Mouse (Mus musculus): ENCODE results near the gene Zfyve19. TPM values are rescaled to one million over a fixed set of nuclear protein-coding genes. Genes with fewer than 3 reads are reported as not detected.

Zfyve19 gene
- polyA plus RNA-seq, 1 experiment from 2014 or later: 40.4 TPM

GRCm38 (mm10) chr2:119194140-119194539, 14.3 kb upstream of the Zfyve19 start:
- H3K27me3 ChIP-seq: no peaks in the 10 kb centered on the region
- ChIA-PET POLR2A (no interaction called here), CTCF (interaction anchor here (1.1 to 1.3 kb wide), 2 partner anchors 9 to 94 kb away, joined by 4 to 5 read pairs; partner anchors contain the start of gene Vps18)
- in situ Hi-C loops (cut with MboI; ENCODE audit: low pct_unique_long_range_greater_than_20kb): no loop called here
- no peak for DNase-seq (ENCODE audit: low read depth, low spot score)
- ATAC-seq: no peak
- no peak for TF ChIP-seq CTCF (IDR thresholded peaks at IDR 0.05)

GRCm38 (mm10) chr2:119196316-119197108, 11.9 kb upstream of the Zfyve19 start:
- no peak for ATAC-seq
- POLR2A ChIA-PET: interaction anchor here (0.6 kb wide), 1 partner anchor 282 kb away, joined by 5 read pairs; no protein-coding TSS in a partner anchor
- no peak for TF ChIP-seq CTCF (IDR thresholded peaks at IDR 0.05)
- H3K27me3 ChIP-seq: no peaks in the 10 kb centered on the region
- DNase-seq (ENCODE audit: low read depth, low spot score): no peak
- CTCF ChIA-PET: interaction anchor here (1.0 to 1.2 kb wide), 3 partner anchors 18 to 74 kb away, joined by 3 read pairs; no protein-coding TSS in a partner anchor
- in situ Hi-C loops (cut with MboI; ENCODE audit: low pct_unique_long_range_greater_than_20kb): no loop called here

DNA sequence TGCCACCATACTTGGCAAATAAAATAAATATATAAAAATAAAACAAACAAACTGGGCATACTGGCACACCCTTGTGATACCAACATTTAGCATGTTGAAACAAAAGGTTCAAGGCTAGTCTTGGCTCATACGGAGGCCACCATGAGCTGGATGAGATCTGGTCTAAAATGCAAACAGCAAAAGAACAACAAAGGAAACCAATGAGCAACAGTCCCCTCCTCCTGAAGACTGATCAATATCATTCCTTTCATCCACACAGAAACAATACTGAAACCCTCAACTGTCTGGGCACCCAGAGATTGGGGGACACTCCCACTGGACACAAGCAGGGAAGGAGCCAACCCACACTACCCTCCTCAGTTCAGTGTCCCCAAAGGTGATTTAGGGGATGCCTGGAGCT, 10.9 kb upstream of the Zfyve19 start:
- TF ChIP-seq CTCF (IDR thresholded peaks at IDR 0.05): no peak
- no peaks in the 10 kb centered on the region for H3K27me3 ChIP-seq
- in situ Hi-C loops (cut with MboI; ENCODE audit: low pct_unique_long_range_greater_than_20kb): no loop called here
- CTCF ChIA-PET: no interaction called here
- DNase-seq (ENCODE audit: low read depth, low spot score): no peak
- ATAC-seq: no peak
- POLR2A ChIA-PET: no interaction called here

DNA sequence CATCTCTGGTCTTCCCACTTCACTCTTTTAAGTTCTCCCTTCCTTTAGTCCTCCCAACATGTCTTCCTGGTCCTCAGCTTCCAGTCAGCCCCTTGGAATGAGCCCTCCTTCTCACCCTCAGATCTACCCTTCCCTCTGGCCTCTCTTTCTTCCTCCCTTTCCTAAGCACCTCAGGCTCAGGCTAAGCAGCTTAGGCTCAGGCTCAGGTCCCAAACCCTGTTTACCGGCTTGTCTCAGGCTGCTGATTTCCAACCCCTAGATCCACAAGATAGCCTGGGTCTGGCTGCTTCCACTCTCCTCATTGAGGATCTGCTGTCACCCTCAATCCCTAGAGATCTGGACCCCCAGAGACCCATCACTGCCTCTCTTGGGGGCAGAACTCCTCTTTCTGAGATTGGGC, 10.4 kb upstream of the Zfyve19 start:
- ATAC-seq (no peak), DNase-seq (ENCODE audit: low read depth, low spot score) (no peak)
- in situ Hi-C loops (cut with MboI; ENCODE audit: low pct_unique_long_range_greater_than_20kb): no loop called here
- no peak for TF ChIP-seq CTCF (IDR thresholded peaks at IDR 0.05)
- no peaks in the 10 kb centered on the region for H3K27me3 ChIP-seq
- POLR2A ChIA-PET: no interaction called here
- CTCF ChIA-PET: no interaction called here

DNA sequence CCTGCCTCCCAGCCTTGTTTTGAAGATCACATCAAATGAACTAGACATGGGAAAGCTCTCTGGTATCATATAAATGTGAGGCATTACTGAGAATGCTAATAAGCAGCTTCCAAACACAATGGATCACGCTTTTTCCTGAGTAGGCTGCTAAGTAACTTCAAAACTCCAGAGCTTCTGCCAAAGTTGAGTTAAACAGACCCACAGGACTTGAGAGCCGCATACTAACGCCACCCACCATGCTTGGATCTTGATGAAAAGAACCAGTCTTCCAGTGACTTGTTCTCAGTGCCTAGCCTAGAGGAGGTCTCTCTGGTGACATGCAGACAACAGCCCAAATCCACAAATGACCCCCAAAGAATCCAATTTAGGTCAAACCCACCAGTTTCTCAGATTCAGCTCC, 9.5 kb upstream of the Zfyve19 start:
- POLR2A ChIA-PET: no interaction called here
- no peaks in the 10 kb centered on the region for H3K27me3 ChIP-seq
- no peak for TF ChIP-seq CTCF (IDR thresholded peaks at IDR 0.05)
- ATAC-seq (no peak), DNase-seq (ENCODE audit: low read depth, low spot score) (no peak)
- in situ Hi-C loops (cut with MboI; ENCODE audit: low pct_unique_long_range_greater_than_20kb): no loop called here
- CTCF ChIA-PET: no interaction called here

- CTCF ChIA-PET: interaction anchor here (0.9 to 2.6 kb wide), 4 partner anchors 9 to 105 kb away, joined by 3 to 6 read pairs (median 4); no protein-coding TSS in a partner anchor
- DNase-seq (ENCODE audit: low read depth, low spot score) (no peak), ATAC-seq (no peak)
- TF ChIP-seq CTCF (IDR thresholded peaks at IDR 0.05): no peak
- in situ Hi-C loops (cut with MboI; ENCODE audit: low pct_unique_long_range_greater_than_20kb): loop anchor here (10.0 kb wide), 1 partner anchor 82 kb away; the partner anchor contains the start of gene Vps18
- H3K27me3 ChIP-seq: no peaks in the 10 kb centered on the region
- POLR2A ChIA-PET: no interaction called here
These were observed 5.4 kb upstream of the Zfyve19 start for GRCm38 (mm10) chr2:119202914-119203453.

GRCm38 (mm10) chr2:119203871-119204460, 4.5 kb upstream of the Zfyve19 start:
- in situ Hi-C loops (cut with MboI; ENCODE audit: low pct_unique_long_range_greater_than_20kb): loop anchor here (10.0 kb wide), 1 partner anchor 81 kb away; the partner anchor contains the start of gene Vps18
- TF ChIP-seq CTCF (IDR thresholded peaks at IDR 0.05): no peak
- POLR2A ChIA-PET: no interaction called here
- ATAC-seq (no peak), DNase-seq (ENCODE audit: low read depth, low spot score) (no peak)
- no peaks in the 10 kb centered on the region for H3K27me3 ChIP-seq
- CTCF ChIA-PET: interaction anchor here (1.2 to 2.6 kb wide), 4 partner anchors 10 to 104 kb away, joined by 3 to 6 read pairs (median 4); no protein-coding TSS in a partner anchor

DNA sequence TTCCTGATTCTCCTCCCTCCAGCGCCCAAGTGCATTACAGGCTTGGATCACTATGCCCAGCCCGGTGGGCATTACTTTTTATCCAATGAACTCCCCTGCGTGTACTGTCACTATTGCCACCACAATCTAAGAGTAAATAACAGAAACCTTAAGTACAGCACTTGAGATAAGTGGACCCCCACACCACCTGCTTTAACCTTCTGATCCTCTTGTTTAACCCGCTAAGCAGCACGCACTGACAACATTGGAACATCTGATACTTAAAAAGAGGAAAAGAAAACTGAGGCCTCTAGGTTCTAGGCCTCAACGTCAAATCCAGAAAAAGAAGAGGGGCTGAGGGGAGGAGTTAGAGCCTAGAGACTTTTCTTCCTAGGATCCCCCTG, 465 bp upstream of the Zfyve19 start:
- CTCF ChIA-PET: no interaction called here
- ATAC-seq: no peak
- in situ Hi-C loops (cut with MboI; ENCODE audit: low pct_unique_long_range_greater_than_20kb): loop anchor here (10.0 kb wide), 1 partner anchor 77 kb away; the partner anchor contains the start of gene Vps18
- no peak for TF ChIP-seq CTCF (IDR thresholded peaks at IDR 0.05)
- H3K27me3 ChIP-seq: no peaks in the 10 kb centered on the region
- no peak for DNase-seq (ENCODE audit: low read depth, low spot score)
- POLR2A ChIA-PET: no interaction called here

- in situ Hi-C loops (cut with MboI; ENCODE audit: low pct_unique_long_range_greater_than_20kb): loop anchor here (10.0 kb wide), 1 partner anchor 76 kb away; the partner anchor contains the start of gene Vps18
- no peak for TF ChIP-seq CTCF (IDR thresholded peaks at IDR 0.05)
- POLR2A ChIA-PET: interaction anchor here (1.1 kb wide), 1 partner anchor 9 kb away, joined by 4 read pairs; no protein-coding TSS in a partner anchor
- CTCF ChIA-PET: interaction anchor here (0.8 to 1.2 kb wide), 2 partner anchors 9 to 15 kb away, joined by 3 read pairs; no protein-coding TSS in a partner anchor
- no peak for ATAC-seq
- no peaks in the 10 kb centered on the region for H3K27me3 ChIP-seq
- no peak for DNase-seq (ENCODE audit: low read depth, low spot score)
These were observed 725 bp downstream of the Zfyve19 start for GRCm38 (mm10) chr2:119209176-119209507.

DNA sequence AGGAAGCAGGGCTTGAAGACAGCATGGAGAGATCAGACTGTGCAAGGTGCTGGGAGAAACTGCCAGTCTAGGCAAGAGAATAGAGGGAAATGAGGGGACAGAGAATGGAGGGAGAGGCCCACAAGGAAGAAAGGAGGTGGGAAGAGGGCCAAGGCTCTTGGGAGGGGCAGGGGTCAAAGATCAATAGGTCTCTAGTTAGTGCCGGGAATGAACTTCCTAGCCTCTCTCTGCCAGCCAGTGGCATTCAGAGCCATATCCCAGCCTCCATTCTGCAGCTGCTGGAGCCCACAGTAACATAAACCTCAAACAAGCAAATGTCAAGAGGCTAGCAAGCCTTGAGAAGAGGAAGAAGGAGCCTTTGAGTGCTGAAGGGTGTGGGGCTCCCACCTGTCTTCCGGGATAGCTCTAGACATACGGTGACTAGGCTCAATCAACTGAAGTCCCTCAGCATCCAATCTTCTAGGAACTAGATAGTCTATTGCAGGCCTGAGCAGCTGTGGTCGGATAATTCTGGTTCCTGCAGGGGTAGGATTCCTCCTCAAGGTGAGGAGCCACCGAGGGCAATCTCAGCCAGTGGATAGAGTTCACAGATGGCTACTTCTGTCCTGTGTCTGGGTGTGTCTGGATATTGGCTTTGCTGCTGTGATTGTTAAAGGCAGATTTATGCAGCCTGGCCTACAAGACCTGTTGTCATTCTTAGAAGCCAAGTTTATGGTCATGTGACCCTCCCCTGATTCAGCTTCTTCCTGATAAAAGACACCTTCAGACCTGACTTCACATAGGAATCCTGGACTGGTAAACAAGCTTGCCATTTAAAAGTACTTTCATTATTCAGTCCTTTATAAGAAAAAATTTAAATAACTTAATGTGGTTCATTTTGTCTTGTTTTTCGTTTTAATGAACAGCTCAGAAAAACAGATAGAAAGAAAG, 21.6 kb downstream of the Zfyve19 start, which contains the start of gene Ppp1r14d:
Gene Ppp1r14d (minus strand): TSS at position 132 of the 930 bp plus-strand sequence.
- in situ Hi-C loops (cut with MboI; ENCODE audit: low pct_unique_long_range_greater_than_20kb): no loop called here
- TF ChIP-seq CTCF (IDR thresholded peaks at IDR 0.05): no peak
- H3K27me3 ChIP-seq: no peaks in the 10 kb centered on the region
- POLR2A ChIA-PET: no interaction called here
- CTCF ChIA-PET: no interaction called here
- DNase-seq (ENCODE audit: low read depth, low spot score) (no peak), ATAC-seq (no peak)
